Mouse (Mus musculus) testis, postnatal 14 days (tissue): ENCODE results near the gene Trpt1.

ENCODE experiments used
- DNase-seq: peaks from one replicate; pipeline ENCODE4 v3.0.0; 2021; ENCODE audit warnings: low spot score

The Trpt1 gene

GRCm38 (mm10) chr19:7044279-7044678 is 48.3 kb downstream of the Trpt1 start:
- no peak for DNase-seq

- DNase-seq = no peak
Observed at GRCm38 (mm10) chr19:7044706-7045105, 48.8 kb downstream of the Trpt1 start.
